Mouse (Mus musculus): Measurements from ENCODE around the gene Med12l.

Gene Med12l

GRCm38 (mm10) chr3:59296563-59297130 is 291.0 kb downstream of the Med12l start:
- in situ Hi-C loops (cut with MboI, MseI), result no loop called here

GRCm38 (mm10) chr3:59297653-59298052 is 292.0 kb downstream of the Med12l start:
- in situ Hi-C loops (cut with MboI, MseI), result no loop called here

GRCm38 (mm10) chr3:59304944-59305343 is 299.3 kb downstream of the Med12l start:
- in situ Hi-C loops (cut with MboI, MseI), result no loop called here

GRCm38 (mm10) chr3:59305518-59305917 is 299.9 kb downstream of the Med12l start:
- in situ Hi-C loops (cut with MboI, MseI), result no loop called here

- in situ Hi-C loops (cut with MboI, MseI), result no loop called here
These were observed 307.0 kb downstream of the Med12l start for GRCm38 (mm10) chr3:59312610-59313009.

GRCm38 (mm10) chr3:59316077-59316476 is 310.5 kb downstream of the Med12l start:
- in situ Hi-C loops (cut with MboI, MseI), result no loop called here

GRCm38 (mm10) chr3:59321278-59321876 is 315.8 kb downstream of the Med12l start:
- in situ Hi-C loops (cut with MboI, MseI), result loop anchor here (5.0 kb wide), 1 partner anchor 421 kb away; no protein-coding TSS in a partner anchor

GRCm38 (mm10) chr3:59328526-59328925 is 322.9 kb downstream of the Med12l start:
- in situ Hi-C loops (cut with MboI, MseI), result no loop called here

GRCm38 (mm10) chr3:59341647-59342427 is 336.2 kb downstream of the Med12l start:
- in situ Hi-C loops (cut with MboI, MseI), result no loop called here

GRCm38 (mm10) chr3:59343026-59343425 is 337.4 kb downstream of the Med12l start:
- in situ Hi-C loops (cut with MboI, MseI), result no loop called here

GRCm38 (mm10) chr3:59344065-59344905 is 338.7 kb downstream of the Med12l start, which contains the start of gene Igsf10:
Igsf10 (minus strand) TSS chr3:59344394.
- in situ Hi-C loops (cut with MboI, MseI), result no loop called here

- in situ Hi-C loops (cut with MboI, MseI), result no loop called here
These were observed 346.1 kb downstream of the Med12l start for GRCm38 (mm10) chr3:59351768-59352167.

- in situ Hi-C loops (cut with MboI, MseI), result no loop called here
These were observed 348.5 kb downstream of the Med12l start for GRCm38 (mm10) chr3:59354156-59354555.

GRCm38 (mm10) chr3:59360102-59360501 is 354.5 kb downstream of the Med12l start:
- in situ Hi-C loops (cut with MboI, MseI), result no loop called here

- in situ Hi-C loops (cut with MboI, MseI), result no loop called here
These were observed 356.3 kb downstream of the Med12l start for GRCm38 (mm10) chr3:59361895-59362294.

Measured in T-helper 1 cell (primary cell).